Mouse (Mus musculus): ENCODE data around the gene Gm20388. TPM values are rescaled to one million over a fixed set of nuclear protein-coding genes. Genes with fewer than 3 reads are reported as not detected.

Gm20388 gene
- polyA plus RNA-seq, 1 experiment from 2014 or later: not detected

DNA sequence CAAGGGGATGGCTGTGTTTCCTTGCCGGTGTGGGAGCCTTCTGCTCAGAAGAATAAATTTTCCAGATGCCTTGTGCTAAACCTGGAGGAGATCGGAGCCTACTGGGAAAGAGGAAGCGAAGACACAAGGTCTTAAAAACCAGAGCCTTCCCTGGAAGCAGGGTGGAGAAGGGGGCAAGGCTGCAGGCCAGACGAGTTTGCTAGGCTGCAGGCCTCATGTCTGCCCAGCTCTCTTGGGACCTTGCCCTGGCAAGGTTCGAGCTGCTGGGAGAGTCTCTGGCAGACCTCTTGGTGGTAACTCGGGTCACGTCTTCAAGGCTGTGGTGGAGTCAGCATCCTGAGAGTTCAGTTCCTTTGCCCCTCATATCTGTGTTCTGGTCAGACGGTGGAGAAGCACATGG lies 324.2 kb downstream of the Gm20388 start:
- Histone ChIP-seq H3K4me2 (ENCODE audit: low read depth, low read length) (no peak overlapping the region), H3K4me1 (replicated peaks; ENCODE audit: control insufficient read depth, insufficient read depth, low read length) (peaks cover 49% of the 10 kb centered on the region), H3K27me3 (ENCODE audit: control insufficient read depth, insufficient read depth, low read depth, low read length) (0 out of 2 replicates have a peak, but pooled peaks cover 4% of the 10 kb centered on the region), H3K4me3 (ENCODE audit: low read length) (no peak overlapping the region), H3K36me3 (ENCODE audit: control insufficient read depth, insufficient read depth, low read length) (peaks cover 4% of the 10 kb centered on the region), H3K9ac (ENCODE audit: low read length) (peak overlapping the region; percentile 2; the same call in 1 of the 2 replicates), H3K27ac (ENCODE audit: low read length) (no peak overlapping the region), H3K9me3 (ENCODE audit: control insufficient read depth, low read length) (no peaks in the 10 kb centered on the region)
- WGBS: 60% methylated on average over 8 of the region's 8 CpGs
- ATAC-seq (ENCODE audit: low read depth): no peak

DNA sequence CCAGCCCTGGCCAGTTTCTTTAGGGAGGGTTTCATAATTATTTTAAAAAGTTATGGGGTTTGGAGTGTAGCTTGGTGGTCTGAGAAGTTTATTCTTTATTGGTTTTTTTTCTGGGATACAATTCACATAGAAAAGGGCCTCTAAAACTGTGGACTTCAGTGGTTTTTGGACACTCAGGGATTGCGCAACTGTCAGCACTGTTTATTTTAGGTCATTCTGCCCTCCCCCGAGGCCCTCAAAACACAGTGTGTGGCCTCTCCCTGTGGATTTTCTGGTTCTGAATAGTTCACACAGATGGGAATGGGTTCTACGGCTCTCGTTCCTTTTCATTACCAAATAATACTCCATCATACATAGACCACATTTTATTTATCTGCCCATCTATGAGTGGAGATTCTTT lies 332.6 kb downstream of the Gm20388 start:
- Histone ChIP-seq H3K27ac (ENCODE audit: low read length) (0 out of 2 replicates have a peak overlapping the region, but pooled peaks have one; percentile 31), H3K4me1 (replicated peaks; ENCODE audit: control insufficient read depth, insufficient read depth, low read length) (peaks cover 8% of the 10 kb centered on the region; the same call in 1 of the 2 replicates), H3K9ac (ENCODE audit: low read length) (no peak overlapping the region), H3K9me3 (ENCODE audit: control insufficient read depth, low read length) (peaks cover 2% of the 10 kb centered on the region; the same call in 1 of the 2 replicates), H3K4me2 (ENCODE audit: low read depth, low read length) (no peak overlapping the region), H3K27me3 (ENCODE audit: control insufficient read depth, insufficient read depth, low read depth, low read length) (no peaks in the 10 kb centered on the region), H3K4me3 (ENCODE audit: low read length) (no peak overlapping the region), H3K36me3 (ENCODE audit: control insufficient read depth, insufficient read depth, low read length) (peaks cover 4% of the 10 kb centered on the region; the same call in 1 of the 2 replicates)
- ATAC-seq (ENCODE audit: low read depth): peak; percentile 47; the same call in 1 of the 2 replicates
- WGBS: 64% methylated on average over 4 of the region's 4 CpGs

DNA sequence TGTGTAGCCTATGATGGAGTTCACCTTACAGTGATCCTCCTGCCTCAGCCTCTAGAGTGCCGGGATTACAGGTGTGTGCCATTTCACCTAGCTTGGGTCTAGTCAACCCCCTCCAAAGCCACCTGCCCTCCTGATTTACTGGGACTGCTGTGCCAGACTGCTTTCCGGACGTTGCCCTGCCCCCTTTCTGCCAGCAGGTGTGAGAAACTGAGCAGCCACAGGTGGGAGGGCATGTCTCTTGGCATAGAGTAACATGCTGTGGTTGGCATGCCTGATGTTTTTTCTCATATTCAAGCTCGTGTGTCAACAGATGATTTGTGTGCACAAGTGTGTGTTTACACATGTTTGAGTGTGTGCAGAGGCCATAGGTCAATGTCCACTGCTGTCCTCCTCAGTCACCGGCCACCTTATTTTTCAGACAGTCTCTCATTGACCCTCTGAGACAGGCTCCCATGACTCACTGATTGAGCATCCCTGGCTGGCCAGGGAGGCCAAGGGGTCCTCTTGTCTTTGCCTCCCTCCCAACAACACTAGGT lies 333.3 kb downstream of the Gm20388 start:
- Histone ChIP-seq H3K27me3 (ENCODE audit: control insufficient read depth, insufficient read depth, low read depth, low read length) (no peaks in the 10 kb centered on the region), H3K36me3 (ENCODE audit: control insufficient read depth, insufficient read depth, low read length) (peaks cover 4% of the 10 kb centered on the region; the same call in 1 of the 2 replicates), H3K9me3 (ENCODE audit: control insufficient read depth, low read length) (peaks cover 2% of the 10 kb centered on the region; the same call in 1 of the 2 replicates), H3K4me3 (ENCODE audit: low read length) (no peak overlapping the region), H3K4me2 (ENCODE audit: low read depth, low read length) (no peak overlapping the region), H3K4me1 (replicated peaks; ENCODE audit: control insufficient read depth, insufficient read depth, low read length) (peaks cover 13% of the 10 kb centered on the region; the same call in 1 of the 2 replicates), H3K27ac (ENCODE audit: low read length) (no peak overlapping the region), H3K9ac (ENCODE audit: low read length) (no peak overlapping the region)
- 70% methylated on average over 5 of the region's 5 CpGs for WGBS
- no peak for ATAC-seq (ENCODE audit: low read depth)

DNA sequence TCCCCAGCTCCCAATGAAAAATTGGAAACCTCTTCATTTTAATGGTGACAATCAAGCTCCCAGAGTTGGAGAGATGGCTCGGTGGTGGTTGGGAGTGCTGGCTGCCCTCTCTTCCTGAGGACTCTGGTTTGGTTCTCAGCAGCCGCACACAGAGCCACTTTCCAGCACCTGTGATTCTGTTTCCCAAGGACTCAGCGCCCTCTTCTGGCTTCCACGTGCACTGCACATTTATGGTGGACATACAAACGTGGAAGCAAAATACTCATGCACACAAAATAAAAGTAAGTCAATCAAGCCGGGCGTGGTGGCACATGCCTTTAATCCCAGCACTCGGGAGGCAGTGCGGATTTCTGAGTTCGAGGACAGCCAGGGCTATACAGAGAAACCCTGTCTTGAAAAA lies 333.9 kb downstream of the Gm20388 start:
- Histone ChIP-seq H3K27ac (ENCODE audit: low read length) (no peak overlapping the region), H3K9me3 (ENCODE audit: control insufficient read depth, low read length) (peaks cover 2% of the 10 kb centered on the region; the same call in 1 of the 2 replicates), H3K4me2 (ENCODE audit: low read depth, low read length) (no peak overlapping the region), H3K4me3 (ENCODE audit: low read length) (no peak overlapping the region), H3K9ac (ENCODE audit: low read length) (no peak overlapping the region), H3K36me3 (ENCODE audit: control insufficient read depth, insufficient read depth, low read length) (peaks cover 4% of the 10 kb centered on the region; the same call in 1 of the 2 replicates), H3K4me1 (replicated peaks; ENCODE audit: control insufficient read depth, insufficient read depth, low read length) (peaks cover 16% of the 10 kb centered on the region), H3K27me3 (ENCODE audit: control insufficient read depth, insufficient read depth, low read depth, low read length) (no peaks in the 10 kb centered on the region)
- 89% methylated on average over 10 of the region's 10 CpGs for WGBS
- no peak for ATAC-seq (ENCODE audit: low read depth)

DNA sequence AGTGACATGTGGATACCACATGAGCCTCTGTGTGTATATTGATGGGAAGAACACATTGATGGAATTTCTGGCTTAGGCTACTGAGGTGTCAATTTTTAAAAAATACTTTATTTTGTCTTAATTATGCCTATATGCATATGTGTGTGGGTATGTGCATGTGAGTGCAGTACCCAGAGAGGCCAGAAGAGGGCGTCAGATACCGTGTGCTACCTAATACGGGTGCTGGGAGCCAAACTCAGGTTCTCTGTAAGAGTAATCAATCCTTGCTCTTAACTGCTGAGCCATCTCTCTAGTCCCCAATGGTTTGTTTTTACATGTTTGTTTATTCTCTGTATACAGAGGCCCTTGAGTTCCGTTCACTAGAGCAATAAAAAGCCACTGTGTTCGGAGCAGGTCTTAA lies 337.0 kb downstream of the Gm20388 start:
- Histone ChIP-seq H3K27me3 (ENCODE audit: control insufficient read depth, insufficient read depth, low read depth, low read length) (no peaks in the 10 kb centered on the region), H3K27ac (ENCODE audit: low read length) (no peak overlapping the region), H3K36me3 (ENCODE audit: control insufficient read depth, insufficient read depth, low read length) (peaks cover 4% of the 10 kb centered on the region; the same call in 1 of the 2 replicates), H3K4me3 (ENCODE audit: low read length) (no peak overlapping the region), H3K4me2 (ENCODE audit: low read depth, low read length) (no peak overlapping the region), H3K4me1 (replicated peaks; ENCODE audit: control insufficient read depth, insufficient read depth, low read length) (peaks cover 38% of the 10 kb centered on the region), H3K9me3 (ENCODE audit: control insufficient read depth, low read length) (peaks cover 2% of the 10 kb centered on the region; the same call in 1 of the 2 replicates), H3K9ac (ENCODE audit: low read length) (no peak overlapping the region)
- ATAC-seq (ENCODE audit: low read depth): no peak
- 70% methylated on average over 5 of the region's 5 CpGs for WGBS

DNA sequence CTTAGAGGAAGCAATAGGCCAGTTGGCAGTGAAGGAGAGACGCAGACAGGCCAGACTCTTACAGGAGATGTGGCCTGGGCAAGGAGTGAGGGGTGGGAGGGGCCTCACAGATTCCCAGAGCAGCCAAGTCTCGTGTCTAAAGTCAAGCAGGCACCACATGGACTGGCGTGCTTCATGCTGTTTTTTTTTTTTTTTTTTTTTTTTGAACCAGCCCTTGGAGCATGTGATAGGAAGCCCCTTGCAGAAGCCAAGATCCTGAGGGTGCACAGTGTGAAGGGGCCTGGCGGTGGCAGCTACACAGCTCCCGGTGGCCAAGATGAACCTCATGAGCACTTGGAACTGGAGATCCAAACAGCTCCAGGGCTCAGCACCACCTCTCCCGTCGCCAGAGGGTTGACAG lies 337.4 kb downstream of the Gm20388 start:
- Histone ChIP-seq H3K4me2 (ENCODE audit: low read depth, low read length) (no peak overlapping the region), H3K4me1 (replicated peaks; ENCODE audit: control insufficient read depth, insufficient read depth, low read length) (peaks cover 39% of the 10 kb centered on the region), H3K36me3 (ENCODE audit: control insufficient read depth, insufficient read depth, low read length) (peaks cover 4% of the 10 kb centered on the region; the same call in 1 of the 2 replicates), H3K27me3 (ENCODE audit: control insufficient read depth, insufficient read depth, low read depth, low read length) (no peaks in the 10 kb centered on the region), H3K9me3 (ENCODE audit: control insufficient read depth, low read length) (peaks cover 2% of the 10 kb centered on the region; the same call in 1 of the 2 replicates), H3K27ac (ENCODE audit: low read length) (peak overlapping the region; percentile 26), H3K9ac (ENCODE audit: low read length) (no peak overlapping the region), H3K4me3 (ENCODE audit: low read length) (no peak overlapping the region)
- WGBS: 44% methylated on average over 7 of the region's 7 CpGs
- ATAC-seq (ENCODE audit: low read depth): peak; percentile 23; the same call in 1 of the 2 replicates

DNA sequence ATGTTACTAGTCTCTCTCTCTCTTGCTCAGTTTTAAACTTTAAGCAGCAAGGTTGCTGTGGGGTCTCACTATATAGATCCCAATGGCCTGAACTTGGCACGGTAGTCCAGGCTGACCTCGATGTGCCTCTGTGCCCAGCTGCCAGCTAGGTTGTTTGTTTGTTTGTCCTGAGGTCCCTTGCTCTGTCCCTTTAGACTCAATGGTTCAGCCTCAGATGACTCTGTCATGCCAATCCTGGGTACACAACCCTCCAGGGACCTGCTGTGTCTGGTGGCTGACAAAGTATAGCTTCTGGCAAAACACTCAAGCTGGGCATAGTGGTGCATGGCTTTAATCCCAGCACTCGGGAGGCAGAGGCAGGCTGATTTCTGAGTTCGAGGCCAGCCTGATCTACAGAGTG lies 337.8 kb downstream of the Gm20388 start:
- peaks cover 39% of the 10 kb centered on the region for H3K4me1 ChIP-seq (replicated peaks; ENCODE audit: control insufficient read depth, insufficient read depth, low read length)
- H3K4me3 ChIP-seq (ENCODE audit: low read length): no peak overlapping the region
- H3K27me3 ChIP-seq (ENCODE audit: control insufficient read depth, insufficient read depth, low read depth, low read length): no peaks in the 10 kb centered on the region
- ATAC-seq (ENCODE audit: low read depth): no peak
- WGBS: 83% methylated on average over 4 of the region's 4 CpGs
- H3K27ac ChIP-seq (ENCODE audit: low read length): peak overlapping the region; percentile 26
- H3K9ac ChIP-seq (ENCODE audit: low read length): no peak overlapping the region
- peaks cover 4% of the 10 kb centered on the region; the same call in 1 of the 2 replicates for H3K36me3 ChIP-seq (ENCODE audit: control insufficient read depth, insufficient read depth, low read length)
- H3K9me3 ChIP-seq (ENCODE audit: control insufficient read depth, low read length): peaks cover 2% of the 10 kb centered on the region; the same call in 1 of the 2 replicates
- no peak overlapping the region for H3K4me2 ChIP-seq (ENCODE audit: low read depth, low read length)

DNA sequence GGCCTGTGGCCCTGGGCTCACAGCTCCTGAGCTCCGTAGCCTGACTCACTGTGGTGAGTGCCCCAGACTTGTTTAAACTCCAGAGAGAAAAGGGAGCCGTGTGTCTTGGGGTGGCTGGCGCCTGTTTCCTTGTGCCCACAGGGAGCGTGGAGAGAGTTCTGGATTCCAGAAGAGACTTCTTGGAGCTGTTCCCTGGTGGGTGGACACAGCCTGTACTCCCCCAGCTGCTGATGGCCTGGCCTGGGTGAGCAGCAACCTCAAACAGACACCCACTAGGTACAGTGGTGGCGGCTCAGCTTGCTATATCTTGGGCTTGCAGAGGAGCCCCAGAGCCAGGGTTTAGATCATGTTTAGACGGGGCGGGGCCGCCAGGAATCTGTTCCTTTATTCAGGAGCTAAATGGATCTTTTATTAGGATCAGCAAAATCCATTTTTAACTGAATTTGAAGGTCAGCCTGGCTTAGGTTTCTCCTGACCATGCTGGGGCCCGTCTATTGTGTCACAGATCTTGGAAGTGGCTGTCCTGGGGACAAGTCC lies 339.2 kb downstream of the Gm20388 start:
- Histone ChIP-seq H3K27me3 (ENCODE audit: control insufficient read depth, insufficient read depth, low read depth, low read length) (no peaks in the 10 kb centered on the region), H3K27ac (ENCODE audit: low read length) (peak overlapping the region; percentile 74), H3K4me3 (ENCODE audit: low read length) (no peak overlapping the region), H3K4me1 (replicated peaks; ENCODE audit: control insufficient read depth, insufficient read depth, low read length) (peaks cover 52% of the 10 kb centered on the region), H3K4me2 (ENCODE audit: low read depth, low read length) (no peak overlapping the region), H3K9me3 (ENCODE audit: control insufficient read depth, low read length) (no peaks in the 10 kb centered on the region), H3K9ac (ENCODE audit: low read length) (peak overlapping the region; percentile 49), H3K36me3 (ENCODE audit: control insufficient read depth, insufficient read depth, low read length) (no peaks in the 10 kb centered on the region)
- no peak for ATAC-seq (ENCODE audit: low read depth)
- 62% methylated on average over 9 of the region's 9 CpGs for WGBS

DNA sequence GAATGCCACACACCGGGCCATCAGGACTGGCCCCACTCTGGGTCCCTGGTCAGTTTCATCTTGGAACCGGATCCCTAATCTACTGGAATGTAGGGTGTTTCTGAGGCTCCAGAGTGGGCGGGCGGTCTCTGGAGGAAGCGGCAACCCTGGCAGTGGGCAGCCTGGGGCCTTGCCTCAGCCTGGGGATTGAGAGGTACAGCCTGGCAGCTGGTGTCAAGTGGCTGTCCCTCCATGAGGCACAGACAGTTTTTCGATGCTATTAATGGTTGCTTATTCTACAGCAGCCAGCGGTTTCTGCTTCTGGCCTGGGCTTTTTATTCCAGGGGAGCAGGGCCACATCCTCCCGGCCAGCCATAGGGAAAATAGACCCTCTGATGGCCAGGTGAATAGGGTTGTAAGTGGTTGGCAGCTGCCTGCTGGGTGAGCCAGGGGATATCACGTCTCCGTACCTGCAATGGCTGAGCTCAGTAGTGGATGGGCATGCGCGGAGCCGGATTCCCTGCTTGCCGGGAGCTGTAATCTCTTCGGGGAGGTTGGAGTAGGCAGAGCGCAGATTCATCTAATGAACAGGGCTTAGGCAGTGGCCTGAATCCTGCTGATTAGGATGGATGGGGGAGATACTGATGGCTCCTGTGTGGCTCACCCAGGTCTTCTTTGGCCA lies 340.2 kb downstream of the Gm20388 start:
- peak overlapping the region; percentile 1 for H3K9ac ChIP-seq (ENCODE audit: low read length)
- H3K27ac ChIP-seq (ENCODE audit: low read length): peak overlapping the region; percentile 89
- H3K4me2 ChIP-seq (ENCODE audit: low read depth, low read length): no peak overlapping the region
- 55% methylated on average over 16 of the region's 16 CpGs for WGBS
- no peaks in the 10 kb centered on the region for H3K27me3 ChIP-seq (ENCODE audit: control insufficient read depth, insufficient read depth, low read depth, low read length)
- H3K4me3 ChIP-seq (ENCODE audit: low read length): no peak overlapping the region
- ATAC-seq (ENCODE audit: low read depth): peak; percentile 28
- H3K9me3 ChIP-seq (ENCODE audit: control insufficient read depth, low read length): no peaks in the 10 kb centered on the region
- H3K4me1 ChIP-seq (replicated peaks; ENCODE audit: control insufficient read depth, insufficient read depth, low read length): peaks cover 62% of the 10 kb centered on the region
- H3K36me3 ChIP-seq (ENCODE audit: control insufficient read depth, insufficient read depth, low read length): no peaks in the 10 kb centered on the region
